Mouse (Mus musculus): ENCODE data around the gene Zfp663.

Gene Zfp663

GRCm38 (mm10) chr2:165320531-165321150, 47.9 kb downstream of the Zfp663 start:
- DNase-seq (ENCODE audit: low spot score in 2 of 2) = peak in 1 of 2 experiments; percentile 61

- no peak for DNase-seq (ENCODE audit: low spot score in 2 of 2)
These were observed 49.0 kb downstream of the Zfp663 start for GRCm38 (mm10) chr2:165319503-165319902.

DNA sequence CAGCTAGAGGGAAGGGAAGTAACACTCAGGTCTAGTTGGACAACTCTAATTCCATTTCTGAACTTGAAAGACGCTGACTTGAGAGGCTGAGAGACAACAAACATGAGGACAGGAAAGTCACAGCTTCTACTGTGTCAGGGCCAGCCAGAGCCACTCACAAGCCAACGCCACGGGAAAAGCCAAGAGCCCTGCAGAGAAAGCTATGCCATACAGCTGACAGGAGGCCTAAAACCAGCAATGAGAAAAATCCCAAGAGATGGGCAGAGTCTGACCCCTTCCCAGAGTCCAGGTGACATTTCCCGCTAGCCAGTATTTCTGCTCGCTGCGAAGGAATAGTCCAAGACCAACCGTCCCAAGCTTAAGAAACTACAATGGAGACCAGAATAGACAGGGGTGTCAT, 49.6 kb downstream of the Zfp663 start:
- DNase-seq (ENCODE audit: low spot score in 2 of 2) = no peak

GRCm38 (mm10) chr2:165317621-165318263, 50.8 kb downstream of the Zfp663 start:
- DNase-seq (ENCODE audit: low spot score in 2 of 2) = no peak

DNA sequence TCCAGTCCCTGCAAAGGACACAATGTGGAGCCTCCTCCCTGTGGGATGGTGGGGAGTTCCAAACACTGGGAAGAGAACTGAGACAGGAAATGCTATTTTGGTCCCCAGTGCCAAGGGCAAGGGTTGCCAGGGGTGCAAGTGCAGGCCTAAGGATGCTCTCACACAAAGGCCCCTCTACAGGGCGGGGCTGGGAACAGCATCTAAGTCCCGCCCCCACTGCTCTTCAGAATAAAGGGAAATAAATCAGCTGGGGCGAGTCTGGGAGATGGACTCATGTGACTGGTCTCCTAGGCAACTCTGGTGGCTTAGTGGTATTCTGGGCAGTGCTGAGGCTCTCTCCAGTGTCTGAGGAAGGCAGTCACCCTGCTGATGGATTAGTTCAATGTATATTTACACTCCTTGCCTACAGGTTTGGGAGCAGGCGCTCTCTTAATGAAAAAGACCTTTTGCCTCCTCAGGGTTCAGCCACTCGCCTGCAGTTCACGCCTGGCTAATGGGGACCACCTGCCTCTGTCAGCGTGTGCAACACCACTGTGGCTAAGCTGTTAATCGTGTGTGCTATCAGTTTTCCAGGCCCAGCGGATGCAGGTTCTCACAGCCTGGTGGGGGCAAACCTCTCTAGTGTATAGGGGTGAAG, 51.6 kb downstream of the Zfp663 start:
- peak; percentile 70 to 82 for DNase-seq (ENCODE audit: low spot score in 2 of 2)

GRCm38 (mm10) chr2:165316204-165316603, 52.3 kb downstream of the Zfp663 start:
- DNase-seq (ENCODE audit: low spot score in 2 of 2) = no peak

GRCm38 (mm10) chr2:165314197-165314596, 54.3 kb downstream of the Zfp663 start:
- DNase-seq (ENCODE audit: low spot score in 2 of 2) = no peak

GRCm38 (mm10) chr2:165312381-165312780, 56.1 kb downstream of the Zfp663 start:
- no peak for DNase-seq (ENCODE audit: low spot score in 2 of 2)

DNA sequence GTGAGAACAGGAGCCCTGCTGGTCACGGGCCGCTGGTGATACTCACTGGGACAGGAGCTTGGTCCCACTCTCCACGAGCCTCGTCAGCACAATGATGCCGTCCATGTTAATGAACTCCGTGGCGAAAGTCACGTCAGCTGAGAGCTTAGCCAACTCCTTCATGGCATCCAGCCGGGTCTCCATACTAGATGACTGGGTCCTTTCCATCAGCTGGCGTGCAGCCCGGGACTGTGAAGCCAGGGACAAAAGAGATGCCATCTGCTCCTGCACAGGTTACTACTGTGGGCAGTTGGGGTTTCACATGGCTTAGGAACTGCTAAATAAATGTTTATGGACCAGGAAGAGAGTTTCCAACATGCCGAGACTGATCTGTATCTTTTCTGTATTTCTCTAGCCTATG, 57.0 kb downstream of the Zfp663 start:
- no peak for DNase-seq (ENCODE audit: low spot score in 2 of 2)

DNA sequence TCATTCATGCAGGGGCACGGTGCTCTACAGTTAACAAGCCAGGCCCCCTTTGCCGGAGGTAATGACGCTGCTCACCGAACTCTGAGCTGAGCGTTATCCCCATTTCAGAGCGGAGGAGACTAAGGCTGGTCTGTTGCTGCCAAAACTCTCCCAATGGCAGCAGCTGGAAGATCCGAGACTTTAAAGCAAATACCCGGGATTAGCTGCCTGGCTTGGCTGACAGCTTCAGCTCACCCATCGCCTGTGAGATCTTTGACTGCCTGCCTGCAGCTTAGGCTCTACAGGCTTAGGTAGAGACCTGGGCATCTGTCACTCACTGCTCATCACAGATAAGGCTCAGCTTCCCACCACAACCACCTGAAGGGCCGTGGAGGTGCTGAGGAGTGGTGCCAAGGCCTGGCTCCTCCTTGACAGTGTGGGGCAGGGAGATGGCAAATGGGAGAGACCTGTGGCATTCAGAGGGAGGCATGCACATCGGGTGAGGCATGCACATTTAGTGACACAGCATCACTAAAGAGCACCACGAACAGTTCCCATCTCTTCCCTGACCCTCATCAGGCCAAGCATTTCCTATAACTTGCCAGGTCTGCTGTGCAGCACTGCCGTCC, 57.6 kb downstream of the Zfp663 start:
- no peak for DNase-seq (ENCODE audit: low spot score in 2 of 2)

GRCm38 (mm10) chr2:165307801-165308200, 60.7 kb downstream of the Zfp663 start:
- no peak for DNase-seq (ENCODE audit: low spot score in 2 of 2)

GRCm38 (mm10) chr2:165305438-165305837, 63.1 kb downstream of the Zfp663 start:
- no peak for DNase-seq (ENCODE audit: low spot score in 2 of 2)

DNA sequence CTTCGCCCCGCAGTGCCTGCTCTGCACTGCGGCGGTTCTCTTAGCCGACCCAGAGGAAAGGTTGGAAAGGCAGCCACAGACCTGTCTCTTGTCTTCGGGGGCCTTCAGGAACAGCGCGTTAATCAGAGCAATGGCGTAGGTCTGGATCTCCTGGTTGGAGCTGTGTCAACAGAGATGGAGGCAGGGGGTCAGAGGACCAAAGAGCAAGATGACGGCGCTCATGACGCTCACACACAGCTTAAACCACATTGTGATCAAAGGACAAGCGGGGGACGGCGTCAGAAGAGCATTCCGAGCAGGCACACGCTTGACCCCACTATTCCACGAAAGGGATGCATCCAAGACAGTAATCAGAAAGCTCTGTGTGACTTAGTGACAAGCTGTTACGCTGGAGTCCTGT, 63.7 kb downstream of the Zfp663 start:
- no peak for DNase-seq (ENCODE audit: low spot score in 2 of 2)

DNA sequence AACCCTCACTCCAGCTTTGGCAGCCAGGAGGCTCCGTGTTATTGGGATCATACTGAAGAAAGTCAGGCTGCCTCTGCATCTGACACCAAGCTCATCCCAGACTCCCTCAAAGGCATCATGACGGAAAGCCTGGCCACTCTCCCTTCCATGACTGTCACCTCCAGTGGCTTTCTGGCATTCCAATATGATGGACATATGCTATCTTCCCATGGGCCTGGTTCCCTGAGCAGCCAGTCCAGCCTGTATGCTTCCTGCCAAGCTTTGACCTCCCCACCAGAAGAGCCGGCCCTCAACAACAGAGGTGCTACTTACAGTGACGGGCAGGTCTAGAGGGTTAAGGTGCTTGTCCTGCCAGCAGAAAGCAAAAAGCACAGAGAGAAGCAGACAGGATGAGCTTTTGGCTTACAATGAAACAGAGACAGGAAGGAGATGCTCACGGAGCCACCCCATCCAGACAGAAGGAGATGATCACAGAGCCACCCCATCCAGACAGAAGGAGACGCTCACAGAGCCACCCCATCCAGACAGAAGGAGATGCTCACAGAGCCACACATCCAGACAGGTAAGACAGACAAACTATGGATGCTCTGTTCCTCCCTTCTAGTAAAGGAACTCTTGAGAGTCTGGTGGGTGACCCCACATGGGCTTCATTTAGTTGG, 65.0 kb downstream of the Zfp663 start:
- no peak for DNase-seq (ENCODE audit: low spot score in 2 of 2)

GRCm38 (mm10) chr2:165301409-165301808, 67.1 kb downstream of the Zfp663 start:
- no peak for DNase-seq (ENCODE audit: low spot score in 2 of 2)
